Mouse (Mus musculus) spleen, adult 2 months (tissue): ENCODE results near the gene Gpatch1. TPM values are rescaled to one million over a fixed set of nuclear protein-coding genes. Genes with fewer than 3 reads are reported as not detected.
"Not testable (repeated sequence)": the region's sequence is repeated elsewhere in the genome, so short reads cannot be mapped to it uniquely, and the experiment has no call there.

ENCODE experiments used
- DNase-seq, 2 experiments: peaks; one replicate each; pipeline versions ENCODE4 v3.0.0 to v3.0.0-alpha.2; 2012 to 2021; ENCODE audit warnings: low spot score in 2 of 2, low read depth in 1 of 2
- H3K27ac ChIP-seq: fragments of 200-500 bp; 2 replicates; pipeline ENCODE4 v1.5.1; 2012; ENCODE audit warnings: low read length, inconsistent platforms; ENCODE audit not compliant: insufficient read depth
- H3K27me3 ChIP-seq: fragments of 200-500 bp; 2 replicates; pipeline ENCODE4 v1.6.1; 2012; ENCODE audit warnings: mild to moderate bottlenecking, moderate library complexity, low read length, inconsistent platforms; ENCODE audit not compliant: control insufficient read depth, insufficient read depth
- H3K36me3 ChIP-seq: fragments of 200-500 bp; 2 replicates; pipeline ENCODE4 v1.6.1; 2012; ENCODE audit warnings: mild to moderate bottlenecking, low read length, inconsistent platforms; ENCODE audit not compliant: control insufficient read depth, insufficient read depth
- H3K4me1 ChIP-seq: fragments of 200-500 bp; 2 replicates; pipeline ENCODE4 v1.6.1; 2011; ENCODE audit warnings: inconsistent platforms; ENCODE audit not compliant: control insufficient read depth, insufficient read depth, insufficient read length
- H3K4me3 ChIP-seq: fragments of 200-500 bp; 2 replicates; pipeline ENCODE4 v1.5.1; 2011; ENCODE audit warnings: mild to moderate bottlenecking, inconsistent platforms; ENCODE audit not compliant: insufficient read depth, insufficient read length; ENCODE audit errors: extremely low read depth
- CTCF ChIP-seq: fragments of 200-500 bp; IDR thresholded peaks from 2 replicates; pipeline ENCODE4 v1.5.1; 2011; ENCODE audit warnings: mild to moderate bottlenecking, inconsistent platforms; ENCODE audit not compliant: insufficient read depth, insufficient read length, insufficient replicate concordance; ENCODE audit errors: extremely low read depth
- POLR2A ChIP-seq: fragments of 200-500 bp; IDR thresholded peaks from 2 replicates; pipeline ENCODE4 v1.6.1; 2011; ENCODE audit warnings: low read depth, low read length, inconsistent platforms
- WGBS: fragments of 180-500 bp; shearing (Covaris S2); methylation state at CpG from one replicate; pipeline ENCODE4 v1.1.7; 2018; 5-methylcytosine and 5-hydroxymethylcytosine counted together
- polyA plus RNA-seq: library from polyadenylated mRNA; depleted of rRNA; stranded (reverse); fragments of >200 nt; gene quantifications from 2 replicates; pipeline ENCODE4 v1.2.3, GENCODE M21; 2012

The Gpatch1 gene
- polyA plus RNA-seq, 1 experiment, result 1.9 TPM

GRCm38 (mm10) chr7:35266666-35267065, 51.6 kb downstream of the Gpatch1 start:
- no peak overlapping the region for H3K4me3 ChIP-seq
- peaks cover 3% of the 10 kb centered on the region; the same call in 1 of the 2 replicates for H3K4me1 ChIP-seq
- H3K36me3 ChIP-seq, result no peaks in the 10 kb centered on the region
- H3K27me3 ChIP-seq, result no peaks in the 10 kb centered on the region
- WGBS, result 83% methylated on average over 4 of the region's 4 CpGs
- H3K27ac ChIP-seq, result no peak overlapping the region
- TF ChIP-seq POLR2A (no peak), CTCF (no peak)
- DNase-seq, result no peak

GRCm38 (mm10) chr7:35264746-35265145, 53.5 kb downstream of the Gpatch1 start:
- H3K27ac ChIP-seq, result no peak overlapping the region
- TF ChIP-seq POLR2A (no peak), CTCF (peak; percentile 58; the same call in 1 of the 2 replicates)
- WGBS, result 23% methylated on average over 7 of the region's 7 CpGs
- H3K4me1 ChIP-seq, result peaks cover 3% of the 10 kb centered on the region; the same call in 1 of the 2 replicates
- H3K36me3 ChIP-seq, result no peaks in the 10 kb centered on the region
- no peak overlapping the region for H3K4me3 ChIP-seq
- H3K27me3 ChIP-seq, result no peaks in the 10 kb centered on the region
- DNase-seq, result peak; percentile 12 to 22

- no peak overlapping the region for H3K4me3 ChIP-seq
- no peaks in the 10 kb centered on the region for H3K27me3 ChIP-seq
- no peaks in the 10 kb centered on the region for H3K36me3 ChIP-seq
- H3K27ac ChIP-seq, result no peak overlapping the region
- no peaks in the 10 kb centered on the region for H3K4me1 ChIP-seq
- TF ChIP-seq POLR2A, result no peak
- no peak for TF ChIP-seq CTCF
- DNase-seq, result no peak
- WGBS, result 77% methylated on average over 15 of the region's 15 CpGs
Observed at GRCm38 (mm10) chr7:35263595-35264489, 54.4 kb downstream of the Gpatch1 start.

GRCm38 (mm10) chr7:35259384-35259783, 58.9 kb downstream of the Gpatch1 start:
- H3K27me3 ChIP-seq, result no peaks in the 10 kb centered on the region
- H3K4me3 ChIP-seq, result no peak overlapping the region
- TF ChIP-seq CTCF (no peak), POLR2A (no peak)
- no peaks in the 10 kb centered on the region for H3K36me3 ChIP-seq
- H3K27ac ChIP-seq, result no peak overlapping the region
- H3K4me1 ChIP-seq, result no peaks in the 10 kb centered on the region
- WGBS, result 78% methylated on average over 8 of the region's 8 CpGs
- DNase-seq, result no peak

DNA sequence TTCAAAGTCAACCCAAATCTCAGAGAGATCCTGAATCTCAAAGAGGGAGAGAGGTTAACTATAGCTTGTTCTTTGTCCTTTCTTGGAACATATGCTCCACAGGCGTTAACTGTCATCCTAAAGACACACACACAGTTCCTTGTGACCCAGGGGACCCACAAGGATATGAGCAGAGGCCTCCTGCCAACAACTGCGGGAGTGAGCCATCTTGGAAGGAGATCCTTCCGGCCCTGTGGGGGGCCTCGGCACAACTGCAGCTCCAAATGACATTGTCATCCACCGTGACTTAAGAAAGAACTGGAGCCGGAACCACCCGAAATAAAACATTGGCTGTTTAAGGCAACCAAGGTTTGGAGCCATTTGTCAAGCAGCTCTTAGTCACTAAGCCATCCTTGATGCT, 59.9 kb downstream of the Gpatch1 start:
- Histone ChIP-seq H3K27ac (no peak overlapping the region), H3K4me3 (no peak overlapping the region), H3K36me3 (no peaks in the 10 kb centered on the region), H3K4me1 (no peaks in the 10 kb centered on the region), H3K27me3 (no peaks in the 10 kb centered on the region)
- TF ChIP-seq POLR2A, result no peak
- 68% methylated on average over 7 of the region's 7 CpGs for WGBS
- DNase-seq, result no peak

GRCm38 (mm10) chr7:35252041-35252558, 66.1 kb downstream of the Gpatch1 start:
- DNase-seq, result no peak
- no peak for TF ChIP-seq POLR2A
- no peak for TF ChIP-seq CTCF
- no peaks in the 10 kb centered on the region for H3K36me3 ChIP-seq
- H3K27ac ChIP-seq, result no peak overlapping the region
- H3K4me1 ChIP-seq, result no peaks in the 10 kb centered on the region
- H3K4me3 ChIP-seq, result no peak overlapping the region
- 13% methylated on average over 13 of the region's 13 CpGs for WGBS
- no peaks in the 10 kb centered on the region for H3K27me3 ChIP-seq

DNA sequence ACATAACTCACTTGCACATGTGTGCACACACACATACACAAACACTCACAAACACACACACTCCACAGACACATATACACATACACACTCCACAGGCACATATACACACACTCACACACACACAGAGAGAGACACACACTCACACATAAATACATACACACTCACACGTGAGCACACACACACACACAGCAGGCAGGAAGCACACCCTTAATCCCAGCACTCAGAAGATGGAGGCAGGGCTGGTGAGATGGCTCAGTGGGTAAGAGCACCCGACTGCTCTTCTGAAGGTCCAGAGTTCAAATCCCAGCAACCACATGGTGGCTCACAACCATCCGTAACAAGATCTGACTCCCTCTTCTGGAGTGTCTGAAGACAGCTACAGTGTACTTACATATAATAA, 80.3 kb downstream of the Gpatch1 start:
- WGBS, result 58% methylated on average over 3 of the region's 3 CpGs

More for the DNA sequence above, 80.3 kb downstream of the Gpatch1 start:
- not testable (repeated sequence) for DNase-seq, H3K36me3 ChIP-seq, H3K27me3 ChIP-seq, H3K27ac ChIP-seq, H3K4me3 ChIP-seq, H3K4me1 ChIP-seq
